In the genomic region with DNA sequence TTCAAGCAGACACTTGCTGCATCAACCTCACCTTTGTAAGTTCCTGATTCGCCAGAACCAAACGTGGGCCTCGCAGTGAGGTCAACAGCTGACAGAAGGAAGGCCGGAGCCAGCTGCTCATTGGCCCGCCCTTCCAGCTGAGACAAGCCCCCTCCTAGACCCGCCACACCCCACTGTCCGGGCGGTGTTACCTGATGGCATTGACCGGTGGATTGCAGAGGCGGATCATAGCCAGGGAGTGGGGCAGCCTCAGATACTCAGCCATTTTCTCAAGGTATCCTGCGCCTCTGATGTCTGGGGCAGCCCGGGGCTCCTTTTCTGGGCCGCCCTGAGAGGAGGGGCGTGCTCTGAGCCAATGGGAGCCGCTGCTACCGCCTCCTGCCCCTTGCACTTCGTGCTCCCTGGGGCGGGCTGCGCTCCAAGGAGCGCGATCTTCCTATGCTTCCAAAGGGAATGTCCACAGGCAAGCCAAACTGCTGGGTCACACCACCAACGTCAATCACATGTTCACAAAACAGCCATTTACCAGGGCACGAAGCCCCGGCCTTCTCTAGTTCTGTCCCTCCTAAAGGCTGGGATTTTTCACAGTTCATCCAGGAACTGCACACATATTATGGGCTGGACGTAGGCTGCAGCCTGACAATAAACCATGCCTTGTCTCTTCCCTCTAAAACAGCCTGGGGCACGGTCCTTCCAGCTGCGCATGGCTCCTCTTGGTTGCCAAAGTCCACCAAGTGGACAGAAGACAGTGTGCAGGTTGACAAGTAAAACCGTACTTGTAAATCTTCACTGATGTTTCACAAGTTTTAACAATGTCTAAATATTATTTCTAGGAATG, we compare ENCODE assay signal across 8 mouse cellular contexts. TPM values are rescaled to one million over a fixed set of nuclear protein-coding genes. Genes with fewer than 3 reads are reported as not detected.
DNase-seq lines count a peak whose midpoint lies in the region; ATAC-seq lines count a peak whose summit lies in the region.

Gene Ehhadh (minus strand): TSS at position 292 of the 838 bp plus-strand sequence.

- H3K4me3 ChIP-seq in hindbrain, embryonic 13.5 days, result peak within 1 kb of the TSS; percentile 48
- peak within 1 kb of the TSS; percentile 20 for H3K4me3 ChIP-seq in macrophage (ENCODE audit: inconsistent target)

- no peaks in the 10 kb centered on the region for H3K27me3 ChIP-seq in hindbrain, embryonic 13.5 days

- peak; percentile 88 for ATAC-seq in hindbrain, embryonic 13.5 days (ENCODE audit: low FRiP score)

- peak within 1 kb of the TSS; percentile 78 for H3K9ac ChIP-seq in hindbrain, embryonic 13.5 days

- WGBS in hindbrain, embryonic 13.5 days, result 6% methylated on average over 28 of the region's 28 CpGs
- 21% methylated on average over 28 of the region's 28 CpGs for WGBS in macrophage (ENCODE audit: missing documents)

- H3K4me2 ChIP-seq in hindbrain, embryonic 13.5 days, result peak within 1 kb of the TSS; percentile 71

- DNase-seq in T-cell, adult 2 months (ENCODE audit: low spot score), result peak; percentile 51
- peak; percentile 54 to 60 for DNase-seq in cerebellum, postnatal 14 days
- peak; percentile 71 for DNase-seq in gastrocnemius, adult 18-20 months (ENCODE audit: low spot score)
- peak; percentile 12 to 32 for DNase-seq in left cerebral cortex, adult 18-20 months (ENCODE audit: low spot score in 2 of 2)
- DNase-seq in right cerebral cortex, adult 18-20 months, result peak; percentile 49
- DNase-seq in urinary bladder, postnatal 25 days (ENCODE audit: low spot score), result peak; percentile 52

- H3K27ac ChIP-seq in hindbrain, embryonic 13.5 days, result no peak within 1 kb of the TSS
- H3K27ac ChIP-seq in macrophage, result no peak within 1 kb of the TSS

- H3K9me3 ChIP-seq in hindbrain, embryonic 13.5 days, result no peaks in the 10 kb centered on the region

- H3K4me1 ChIP-seq in hindbrain, embryonic 13.5 days (replicated peaks), result peaks cover 11% of the 10 kb centered on the region

- H3K36me3 ChIP-seq in hindbrain, embryonic 13.5 days, result no peaks in the 10 kb centered on the region
- H3K36me3 ChIP-seq in macrophage (ENCODE audit: inconsistent target), result no peaks in the 10 kb centered on the region

- no peaks in the 10 kb centered on the region for H3K79me2 ChIP-seq in macrophage (ENCODE audit: inconsistent target)

RNA-seq across cellular contexts. Expression of gene Ehhadh, which starts in this region (rescaled TPM):
- 1 to 10 TPM; 6.1 to 7.6 TPM for total RNA-seq in gastrocnemius, adult 18-20 months (2021)
- 1.3 TPM in 2 replicates for polyA plus RNA-seq in hindbrain, embryonic 13.5 days (2015; fragmentation: Nextera tagmentation; extraction: Ambion mirVana)
- total RNA-seq in left cerebral cortex, adult 18-20 months (2021), result 1 to 10 TPM; 1.3 to 2.4 TPM
- 1 to 10 TPM in 1 of 26 experiments, under 1 TPM in 15, not detected in 10; 0.29 to 1.4 (median 0.53) TPM for total RNA-seq in macrophage (2018; cell fraction: chromatin; rRNA removed)
- total RNA-seq in macrophage (2018; cell fraction: cytosol; rRNA removed), result 1 to 10 TPM in 2 of 26 experiments, under 1 TPM in 24; 0.24 to 1.1 (median 0.60) TPM
- total RNA-seq in macrophage (2018; cell fraction: nucleus; rRNA removed), result 1 to 10 TPM in 1 of 26 experiments, under 1 TPM in 20, not detected in 5; 0.17 to 1.1 (median 0.50) TPM
- 0.49 to 1.1 TPM (median 0.95 TPM) in 3 replicates for polyA plus RNA-seq in macrophage (2018)
